Mouse (Mus musculus) embryonic facial prominence, embryonic 12.5 days (tissue): ENCODE results near the gene Pias1. TPM values are rescaled to one million over a fixed set of nuclear protein-coding genes. Genes with fewer than 3 reads are reported as not detected.

Experiments used
- ATAC-seq: fragments of 200-750 bp; cut with Nextera tagmentation; 2 replicates; pipeline ENCODE4 v1.8.0; 2017; ENCODE audit not compliant: insufficient number of reproducible peaks, insufficient read depth, low FRiP score, low TSS enrichment
- H3K27ac ChIP-seq: fragments of 300-500 bp; sonication (generic); 2 replicates; pipeline ENCODE4 v1.5.1; 2016; ENCODE audit warnings: mild to moderate bottlenecking
- H3K27me3 ChIP-seq: fragments of 300-500 bp; sonication (generic); 2 replicates; pipeline ENCODE4 v1.6.1; 2016; ENCODE audit warnings: mild to moderate bottlenecking, moderate library complexity
- H3K36me3 ChIP-seq: fragments of 300-500 bp; sonication (generic); 2 replicates; pipeline ENCODE4 v1.6.1; 2016; ENCODE audit warnings: mild to moderate bottlenecking
- H3K4me1 ChIP-seq: fragments of 300-500 bp; sonication (generic); 2 replicates; pipeline ENCODE4 v1.6.1; 2016
- H3K4me2 ChIP-seq: fragments of 300-500 bp; sonication (generic); replicated peaks from 2 replicates; pipeline ENCODE4 v1.6.1; 2016; ENCODE audit warnings: mild to moderate bottlenecking, moderate library complexity
- H3K4me3 ChIP-seq: fragments of 300-500 bp; sonication (generic); 2 replicates; pipeline ENCODE4 v1.5.1; 2016; ENCODE audit warnings: mild to moderate bottlenecking
- H3K9ac ChIP-seq: fragments of 300-500 bp; sonication (generic); 2 replicates; pipeline ENCODE4 v1.6.1; 2016; ENCODE audit warnings: mild to moderate bottlenecking, moderate library complexity
- H3K9me3 ChIP-seq: fragments of 300-500 bp; sonication (generic); 2 replicates; pipeline ENCODE4 v1.6.1; 2016; ENCODE audit warnings: mild to moderate bottlenecking, moderate library complexity
- WGBS: fragments of 180-500 bp; shearing (Covaris S2); methylation state at CpG from one replicate; pipeline ENCODE4 v1.1.7; 2016; 5-methylcytosine and 5-hydroxymethylcytosine counted together
- polyA plus RNA-seq: library from polyadenylated mRNA; unstranded; fragments of >200 nt; fragmentation: Nextera tagmentation; extraction: Ambion mirVana; gene quantifications from 2 replicates; pipeline ENCODE4 v1.2.1, GENCODE M21; 2016

Gene Pias1
- polyA plus RNA-seq, 1 experiment from 2014 or later: 51.6 TPM

DNA sequence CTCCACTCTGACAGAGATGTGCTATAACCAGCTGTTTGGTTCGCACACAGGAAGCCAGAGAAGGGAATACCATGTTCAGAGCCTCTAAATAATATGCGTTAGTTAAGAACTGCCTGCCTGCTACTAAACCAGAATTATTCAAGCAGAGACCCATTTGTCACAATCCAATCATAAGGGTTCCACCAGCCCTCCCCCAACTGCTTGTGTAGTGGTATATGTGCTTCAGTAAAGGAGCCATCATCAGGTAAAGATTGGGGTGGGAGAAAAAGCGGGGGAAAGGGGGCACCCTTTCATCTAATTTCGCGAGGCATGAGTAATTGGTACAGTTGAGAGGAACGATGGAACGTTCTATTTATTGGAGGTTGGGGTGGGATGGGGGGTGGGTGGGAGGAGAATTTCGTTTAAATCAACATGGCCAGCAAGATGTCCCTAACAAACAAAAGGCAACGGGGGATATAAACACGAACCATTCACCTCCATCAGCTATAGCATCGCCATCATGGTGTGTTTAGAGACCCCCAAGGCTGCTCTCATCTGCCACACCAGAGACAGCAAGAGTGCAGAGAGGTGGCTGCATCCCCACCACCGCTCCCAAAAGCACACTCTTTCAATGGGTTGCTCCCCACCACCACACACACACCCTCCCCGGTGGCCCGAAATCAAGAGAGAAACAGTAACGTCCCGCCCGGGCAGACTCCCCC, 8.1 kb downstream of the Pias1 start:
- peak overlapping the region; percentile 83 for H3K4me3 ChIP-seq
- H3K9me3 ChIP-seq: no peaks in the 10 kb centered on the region
- H3K36me3 ChIP-seq: no peaks in the 10 kb centered on the region
- ATAC-seq: no peak
- peak overlapping the region; percentile 76 for H3K4me2 ChIP-seq
- 3% methylated on average over 17 of the region's 17 CpGs for WGBS
- peaks cover 7% of the 10 kb centered on the region for H3K4me1 ChIP-seq
- H3K27ac ChIP-seq: peak overlapping the region; percentile 98
- H3K9ac ChIP-seq: peak overlapping the region; percentile 81
- H3K27me3 ChIP-seq: no peaks in the 10 kb centered on the region

DNA sequence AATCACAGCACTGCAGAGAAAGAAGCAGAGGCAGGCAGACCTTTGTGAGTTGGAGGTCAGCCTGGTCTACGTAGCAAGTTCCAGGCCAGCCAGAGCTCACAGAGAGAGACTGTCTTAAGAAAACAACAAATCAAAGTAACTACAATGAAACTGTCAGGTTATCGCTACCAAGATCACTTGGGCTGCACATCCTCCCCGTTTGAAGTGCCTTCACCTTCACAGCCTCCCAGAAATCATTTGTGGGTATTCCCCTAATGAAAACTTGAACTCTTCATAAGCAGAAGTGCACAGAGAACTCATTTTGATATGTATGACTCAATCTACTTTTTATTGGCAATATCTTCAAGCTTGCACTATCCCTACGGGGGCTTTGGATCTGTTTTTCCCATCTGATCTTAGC, 10.6 kb downstream of the Pias1 start:
- 77% methylated on average over 4 of the region's 4 CpGs for WGBS
- H3K36me3 ChIP-seq: no peaks in the 10 kb centered on the region
- H3K4me3 ChIP-seq: no peak overlapping the region
- H3K4me1 ChIP-seq: peaks cover 7% of the 10 kb centered on the region
- H3K9ac ChIP-seq: no peak overlapping the region
- H3K27ac ChIP-seq: no peak overlapping the region
- ATAC-seq: no peak
- no peaks in the 10 kb centered on the region for H3K9me3 ChIP-seq
- no peaks in the 10 kb centered on the region for H3K27me3 ChIP-seq
- H3K4me2 ChIP-seq: no peak overlapping the region

DNA sequence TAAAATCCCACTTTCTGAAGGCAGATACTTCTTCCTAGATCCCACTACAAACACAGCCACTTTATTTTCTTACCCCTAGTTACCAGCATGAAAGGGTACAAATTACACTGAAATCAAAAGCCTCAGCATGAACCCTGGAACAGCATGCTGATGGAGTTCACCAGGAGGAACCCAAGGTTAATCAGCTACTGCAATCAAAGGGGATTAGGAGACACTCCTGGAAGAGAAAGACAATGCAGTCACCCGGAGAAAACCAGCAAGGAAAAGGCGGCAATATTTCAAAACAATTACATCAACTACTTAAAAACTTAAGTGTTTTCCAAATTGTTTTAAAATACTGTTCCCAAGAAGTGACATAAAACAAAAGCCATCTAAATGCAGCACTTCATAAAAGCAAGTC, 11.9 kb downstream of the Pias1 start:
- Histone ChIP-seq H3K9me3 (no peaks in the 10 kb centered on the region), H3K4me3 (no peak overlapping the region), H3K36me3 (no peaks in the 10 kb centered on the region), H3K4me1 (peaks cover 7% of the 10 kb centered on the region), H3K27me3 (no peaks in the 10 kb centered on the region), H3K27ac (no peak overlapping the region), H3K4me2 (no peak overlapping the region), H3K9ac (no peak overlapping the region)
- ATAC-seq: no peak
- WGBS: 24% methylated on average over 2 of the region's 2 CpGs

DNA sequence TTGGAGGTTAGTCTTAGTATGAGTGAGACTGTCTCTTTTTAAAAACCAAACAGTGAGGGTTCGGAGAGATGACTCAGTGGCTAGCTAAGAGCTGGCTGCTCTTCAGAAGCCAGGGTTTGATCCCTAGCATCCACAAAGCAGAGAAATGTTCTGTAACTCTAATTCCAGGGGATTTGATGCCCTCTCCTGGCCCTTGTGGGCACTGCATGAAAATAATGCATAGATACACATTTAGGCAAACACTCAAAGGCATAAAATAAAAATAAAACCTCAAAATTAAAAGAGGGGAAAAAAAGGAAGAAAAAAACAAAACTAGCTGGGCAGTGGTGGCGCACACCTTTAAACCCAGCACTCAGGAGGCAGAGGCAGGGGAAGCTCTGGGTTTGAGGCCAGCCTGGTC, 13.3 kb downstream of the Pias1 start:
- Histone ChIP-seq H3K4me3 (no peak overlapping the region), H3K27me3 (no peaks in the 10 kb centered on the region), H3K9ac (no peak overlapping the region), H3K4me2 (no peak overlapping the region), H3K36me3 (no peaks in the 10 kb centered on the region), H3K9me3 (no peaks in the 10 kb centered on the region), H3K4me1 (peaks cover 5% of the 10 kb centered on the region), H3K27ac (no peak overlapping the region)
- no peak for ATAC-seq
- 92% methylated on average over 2 of the region's 2 CpGs for WGBS

DNA sequence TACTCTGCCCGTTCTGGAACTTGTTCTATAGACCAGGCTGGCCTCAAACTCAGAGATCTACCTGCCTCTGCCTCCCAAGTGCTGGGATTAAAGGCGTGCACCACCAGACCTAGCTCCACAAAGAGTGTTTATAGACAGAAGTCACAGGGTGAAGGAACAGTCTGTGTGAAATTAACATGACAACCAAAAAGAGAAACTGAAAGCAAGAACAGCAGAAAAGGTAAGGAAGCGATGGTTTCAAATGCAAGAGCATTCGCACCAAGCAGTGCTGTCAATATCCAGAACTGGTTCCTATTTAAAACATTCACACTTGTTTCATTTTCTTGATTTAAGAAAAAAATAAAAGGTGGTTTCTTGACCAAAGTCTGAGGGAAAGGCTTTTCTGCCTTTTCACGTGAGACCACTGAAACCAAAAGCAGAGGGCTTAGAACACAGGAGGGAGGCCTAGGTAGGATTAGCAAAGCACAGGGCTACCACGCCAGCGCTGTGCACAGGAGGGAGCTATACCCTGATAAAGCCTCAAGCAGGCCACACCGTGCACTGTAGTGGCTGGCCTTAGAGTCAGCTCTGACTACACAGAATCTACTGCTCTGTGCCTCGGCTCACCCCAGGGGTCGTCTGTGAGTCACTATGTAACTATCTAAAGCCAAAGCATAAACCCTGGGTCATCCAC, 15.5 kb downstream of the Pias1 start:
- H3K27me3 ChIP-seq: no peaks in the 10 kb centered on the region
- no peak overlapping the region for H3K27ac ChIP-seq
- no peak overlapping the region for H3K9ac ChIP-seq
- no peaks in the 10 kb centered on the region for H3K9me3 ChIP-seq
- no peaks in the 10 kb centered on the region for H3K4me1 ChIP-seq
- no peak overlapping the region for H3K4me3 ChIP-seq
- no peaks in the 10 kb centered on the region for H3K36me3 ChIP-seq
- ATAC-seq: no peak
- 56% methylated on average over 10 of the region's 10 CpGs for WGBS
- no peak overlapping the region for H3K4me2 ChIP-seq

DNA sequence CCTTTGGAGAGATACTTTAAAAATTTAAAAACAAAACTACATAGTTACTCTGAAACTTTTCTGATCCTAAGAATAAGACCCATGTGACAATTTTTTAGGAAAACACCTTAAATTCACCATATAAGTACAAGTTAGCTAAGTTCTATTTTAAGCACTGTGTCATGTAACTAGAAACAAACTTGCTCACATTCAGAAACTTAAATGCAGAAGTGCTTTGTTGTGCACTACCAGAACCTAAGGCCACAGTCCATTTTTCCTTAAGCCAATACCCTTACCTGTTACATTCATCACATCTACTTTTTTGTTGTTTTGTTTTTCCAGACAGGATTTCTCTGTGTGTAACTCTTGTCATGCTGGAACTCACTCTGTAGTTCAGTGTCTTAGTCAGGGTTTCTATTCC, 17.4 kb downstream of the Pias1 start:
- Histone ChIP-seq H3K9me3 (no peaks in the 10 kb centered on the region), H3K36me3 (no peaks in the 10 kb centered on the region), H3K27ac (no peak overlapping the region), H3K4me2 (no peak overlapping the region), H3K4me3 (no peak overlapping the region), H3K4me1 (no peaks in the 10 kb centered on the region), H3K27me3 (no peaks in the 10 kb centered on the region), H3K9ac (no peak overlapping the region)
- ATAC-seq: no peak

DNA sequence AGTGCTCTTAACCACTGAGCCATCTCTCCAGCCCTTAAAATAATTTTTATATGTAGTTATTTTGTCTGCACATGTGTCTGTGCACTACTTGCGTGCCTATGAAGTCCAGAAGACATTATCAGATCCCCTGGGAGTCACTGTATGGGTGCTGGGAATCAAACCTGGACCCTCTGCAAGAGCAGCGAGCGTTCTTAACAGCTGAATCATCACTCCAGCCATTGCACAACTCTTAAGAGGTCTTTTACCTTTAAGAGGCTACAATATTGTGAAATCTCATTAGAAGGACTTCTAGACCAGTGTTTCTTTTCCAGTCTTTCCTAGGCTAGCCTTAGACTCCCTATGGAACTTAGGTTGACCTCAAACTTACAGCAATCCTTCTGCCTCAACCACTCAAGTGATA, 21.7 kb downstream of the Pias1 start:
- no peak overlapping the region for H3K9ac ChIP-seq
- no peak for ATAC-seq
- H3K9me3 ChIP-seq: no peaks in the 10 kb centered on the region
- H3K36me3 ChIP-seq: no peaks in the 10 kb centered on the region
- no peak overlapping the region for H3K4me2 ChIP-seq
- 95% methylated on average over 3 of the region's 3 CpGs for WGBS
- H3K27ac ChIP-seq: no peak overlapping the region
- H3K27me3 ChIP-seq: no peaks in the 10 kb centered on the region
- H3K4me1 ChIP-seq: peaks cover under 1% of the 10 kb centered on the region; the same call in 1 of the 2 replicates
- no peak overlapping the region for H3K4me3 ChIP-seq

DNA sequence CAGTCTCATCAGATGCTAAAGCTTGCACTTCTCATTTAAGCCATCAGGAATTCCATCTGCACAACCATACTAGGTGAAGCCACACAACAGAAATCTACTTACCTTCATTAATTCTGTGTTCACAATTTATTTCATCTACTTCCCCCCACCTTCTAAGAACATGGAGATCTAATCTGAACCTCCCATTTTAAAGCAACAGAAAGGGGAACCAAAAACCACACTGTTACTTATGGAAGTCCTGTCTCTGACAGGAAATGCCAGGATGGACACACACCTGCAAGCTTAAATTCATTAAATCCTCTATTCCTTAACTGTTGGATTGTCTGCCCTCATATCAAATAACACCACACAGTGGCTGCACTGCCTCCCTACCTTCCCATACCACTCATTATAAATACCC, 35.0 kb downstream of the Pias1 start:
- no peak for ATAC-seq
- Histone ChIP-seq H3K27me3 (no peaks in the 10 kb centered on the region), H3K9ac (no peak overlapping the region), H3K4me3 (no peak overlapping the region), H3K4me1 (peaks cover 10% of the 10 kb centered on the region), H3K4me2 (no peak overlapping the region), H3K9me3 (no peaks in the 10 kb centered on the region), H3K36me3 (peaks cover 4% of the 10 kb centered on the region; the same call in 1 of the 2 replicates), H3K27ac (no peak overlapping the region)

DNA sequence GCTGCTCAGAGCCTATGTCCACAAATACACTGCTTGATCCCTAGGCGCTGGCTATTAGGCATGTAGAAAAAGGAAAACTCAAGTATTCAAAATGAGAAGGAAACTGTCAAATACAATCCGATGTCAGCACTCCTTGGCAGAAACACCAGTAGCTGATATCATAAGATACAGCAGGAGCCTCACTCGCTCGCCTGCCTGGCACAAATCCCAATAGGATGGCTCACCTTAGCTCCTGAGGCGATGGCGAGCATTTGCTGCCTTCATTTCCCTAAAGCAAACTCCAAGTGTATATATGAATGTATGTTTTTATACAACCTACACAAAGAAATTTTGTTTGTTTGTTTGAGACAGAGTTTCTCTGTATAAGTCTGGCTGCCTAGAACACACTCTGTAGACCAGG, 42.4 kb downstream of the Pias1 start:
- Histone ChIP-seq H3K9me3 (no peaks in the 10 kb centered on the region), H3K36me3 (0 out of 2 replicates have a peak, but pooled peaks cover 2% of the 10 kb centered on the region), H3K4me1 (peaks cover 11% of the 10 kb centered on the region), H3K27me3 (no peaks in the 10 kb centered on the region), H3K4me3 (no peak overlapping the region), H3K9ac (no peak overlapping the region), H3K4me2 (no peak overlapping the region), H3K27ac (no peak overlapping the region)
- ATAC-seq: no peak
- WGBS: 90% methylated on average over 6 of the region's 6 CpGs

DNA sequence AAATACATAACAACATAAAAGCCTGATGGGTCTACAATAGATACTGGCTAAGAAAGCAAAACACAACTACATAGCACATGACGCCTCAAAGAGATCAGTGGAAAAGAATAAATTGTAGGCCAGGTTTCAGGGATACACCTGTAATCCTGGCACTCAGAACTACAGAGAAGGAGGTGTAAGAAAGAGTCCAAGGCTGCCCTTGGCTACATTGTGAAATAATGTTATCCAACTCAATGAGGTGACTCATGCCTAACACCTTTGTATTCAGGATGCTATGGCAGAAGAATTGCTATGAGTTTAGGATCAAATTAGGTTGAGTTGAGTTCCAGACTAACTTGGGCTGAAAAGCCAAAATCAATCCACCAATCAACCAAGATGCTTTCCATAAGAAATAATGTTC, 43.7 kb downstream of the Pias1 start:
- no peaks in the 10 kb centered on the region for H3K9me3 ChIP-seq
- H3K27me3 ChIP-seq: no peaks in the 10 kb centered on the region
- ATAC-seq: no peak
- peaks cover 11% of the 10 kb centered on the region for H3K4me1 ChIP-seq
- H3K4me2 ChIP-seq: no peak overlapping the region
- no peak overlapping the region for H3K27ac ChIP-seq
- H3K4me3 ChIP-seq: no peak overlapping the region
- H3K36me3 ChIP-seq: 0 out of 2 replicates have a peak, but pooled peaks cover 2% of the 10 kb centered on the region
- 93% methylated on average over 1 of the region's 1 CpGs for WGBS
- no peak overlapping the region for H3K9ac ChIP-seq

DNA sequence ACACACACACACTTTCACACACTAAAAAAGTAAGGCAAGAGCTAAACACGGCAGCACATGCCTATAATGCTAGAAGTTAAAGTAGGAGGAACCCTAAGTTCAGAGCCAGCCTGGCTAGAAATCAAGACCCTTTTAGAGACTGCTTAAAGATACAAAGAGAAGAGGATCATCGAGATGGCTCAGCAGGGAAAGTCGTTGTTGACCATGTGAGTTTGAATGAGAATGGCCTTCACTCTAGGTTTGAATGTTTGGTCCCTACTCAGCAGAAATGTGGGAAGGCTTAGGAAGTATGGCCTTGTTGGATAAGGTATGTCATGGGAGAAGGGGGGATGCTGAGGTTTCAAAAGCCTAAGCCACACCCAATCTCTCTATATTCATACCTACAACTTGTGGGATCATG, 46.8 kb downstream of the Pias1 start:
- no peak overlapping the region for H3K9ac ChIP-seq
- no peaks in the 10 kb centered on the region for H3K4me1 ChIP-seq
- H3K27me3 ChIP-seq: no peaks in the 10 kb centered on the region
- no peaks in the 10 kb centered on the region for H3K36me3 ChIP-seq
- WGBS: 78% methylated on average over 3 of the region's 3 CpGs
- H3K4me2 ChIP-seq: no peak overlapping the region
- no peaks in the 10 kb centered on the region for H3K9me3 ChIP-seq
- H3K27ac ChIP-seq: no peak overlapping the region
- H3K4me3 ChIP-seq: no peak overlapping the region
- no peak for ATAC-seq

DNA sequence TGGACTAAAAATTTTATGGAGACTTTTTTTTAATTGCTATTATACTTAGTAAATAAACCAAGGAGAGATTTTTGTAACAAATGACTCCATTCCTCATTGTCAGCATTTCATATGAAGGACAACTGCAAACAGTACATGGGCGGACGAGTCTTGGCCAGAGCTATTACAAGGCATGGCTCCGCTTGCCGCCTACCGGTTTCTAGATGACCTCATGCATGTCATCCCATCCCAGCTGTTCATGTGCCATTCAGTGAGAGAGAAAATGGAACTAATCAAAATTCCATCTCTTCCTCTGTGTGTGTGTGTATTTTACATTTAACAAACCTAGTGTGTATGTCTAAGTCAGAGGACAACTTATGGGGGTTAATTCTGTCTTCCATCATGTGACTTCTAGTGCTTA, 51.9 kb downstream of the Pias1 start:
- Histone ChIP-seq H3K9ac (no peak overlapping the region), H3K4me2 (no peak overlapping the region), H3K9me3 (no peaks in the 10 kb centered on the region), H3K36me3 (no peaks in the 10 kb centered on the region), H3K27me3 (no peaks in the 10 kb centered on the region), H3K4me3 (no peak overlapping the region), H3K4me1 (no peaks in the 10 kb centered on the region), H3K27ac (no peak overlapping the region)
- WGBS: 83% methylated on average over 5 of the region's 5 CpGs
- ATAC-seq: no peak
